Mouse (Mus musculus) left cerebral cortex, adult 2 months (tissue): ENCODE results near the gene Olfr1440. TPM values are rescaled to one million over a fixed set of nuclear protein-coding genes. Genes with fewer than 3 reads are reported as not detected.

Experiments used
- DNase-seq, 2 experiments: peaks; one replicate each; pipeline ENCODE4 v3.0.0; 2021 to 2022; ENCODE audit warnings: low spot score in 2 of 2, mixed read lengths in 1 of 2; ENCODE audit errors: extremely low spot score in 1 of 2
- H3K27ac ChIP-seq: fragments of 200-600 bp; 2 replicates; pipeline ENCODE4 v1.8.1; 2022
- H3K4me3 ChIP-seq: fragments of 200-600 bp; 2 replicates; pipeline ENCODE4 v1.8.1; 2022
- CTCF ChIP-seq: fragments of 200-600 bp; IDR thresholded peaks from 2 replicates; pipeline ENCODE4 v1.8.1; 2022; ENCODE audit warnings: antibody characterized with exemption, mild to moderate bottlenecking, moderate library complexity
- intact Hi-C: fragments of 180-260 bp; cut with DNase I; formaldehyde crosslinking; loops from one replicate; pipeline ENCODE4 v1.15.1; 2025
- long read RNA-seq, 2 experiments: library from polyadenylated mRNA; stranded (forward); transcript quantifications; one replicate each; pipeline ENCODE4 v2.0.0; 2021; ENCODE audit warnings: borderline mapping rate in 2 of 2
- total RNA-seq, 2 experiments: library from RNA; stranded (reverse); gene quantifications; 2 replicates each; pipeline ENCODE4 v1.2.3; 2021

Olfr1440 gene
- total RNA-seq: not detected
- long read RNA-seq, experiment 1: 0 reads
- long read RNA-seq, experiment 2: 0 reads

GRCm38 (mm10) chr19:12386979-12387378 lies at the start of gene Olfr1440:
Gene Olfr1440 (plus strand): TSS chr19:12387279.
- intact Hi-C loops: no loop called here
- no peak for DNase-seq
- no peak within 1 kb of the TSS for H3K27ac ChIP-seq
- no peak for TF ChIP-seq CTCF
- H3K4me3 ChIP-seq: no peak within 1 kb of the TSS

DNA sequence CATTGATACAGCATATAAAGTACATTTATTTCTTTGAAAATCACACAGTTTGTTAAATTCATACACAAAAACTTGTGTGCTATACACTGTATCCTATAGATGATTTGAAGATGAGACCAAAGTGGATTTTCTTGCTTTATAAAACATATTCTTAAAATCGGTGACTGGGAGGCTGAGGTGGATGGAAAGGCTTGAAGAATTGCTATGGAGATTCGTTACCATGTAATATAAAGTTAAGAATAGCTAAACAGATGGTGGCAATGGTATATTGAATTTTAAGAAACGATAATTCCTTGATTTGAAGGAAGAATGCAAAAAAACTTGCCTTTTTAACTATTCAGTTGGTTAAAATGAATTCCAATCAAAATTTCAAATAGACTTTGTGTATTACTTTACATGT lies 14.1 kb upstream of the Olfr1440 start:
- intact Hi-C loops: loop anchor here (5.0 kb wide), 1 partner anchor 231 kb away; no protein-coding TSS in a partner anchor

DNA sequence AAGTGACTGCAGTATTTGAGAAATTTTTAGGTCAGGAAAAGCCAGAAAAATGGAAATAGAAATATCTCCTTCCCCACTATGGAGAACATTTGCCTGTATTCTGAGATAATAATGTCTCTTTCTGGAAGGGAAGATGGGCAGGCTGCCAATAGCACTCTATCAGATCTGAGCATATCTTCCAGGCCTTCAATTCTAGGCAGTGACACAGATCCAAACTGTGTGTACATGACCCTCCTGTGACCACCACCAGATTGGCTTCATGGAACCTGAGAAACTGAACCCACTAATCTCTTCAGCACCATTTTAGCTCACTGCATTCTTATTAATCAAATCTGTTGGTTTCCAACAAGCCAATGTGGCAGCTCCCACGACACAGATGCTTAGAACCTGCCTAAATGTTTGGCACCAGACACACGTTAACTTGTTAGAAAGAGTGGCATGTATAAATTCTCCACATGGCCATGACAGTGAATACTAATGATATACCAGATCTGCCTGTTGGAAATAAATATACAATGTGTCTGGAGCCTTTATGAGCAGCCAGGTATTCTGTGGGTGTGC lies 12.5 kb upstream of the Olfr1440 start:
- no peak for TF ChIP-seq CTCF
- peak in 1 of 2 experiments; percentile 11 for DNase-seq
- intact Hi-C loops: loop anchor here (5.0 kb wide), 1 partner anchor 232 kb away; no protein-coding TSS in a partner anchor
- Histone ChIP-seq H3K4me3 (no peak overlapping the region), H3K27ac (no peak overlapping the region)

More for the DNA sequence above, 14.1 kb upstream of the Olfr1440 start:
- Histone ChIP-seq H3K4me3 (no peak overlapping the region), H3K27ac (peak overlapping the region; percentile 42; the same call in 1 of the 2 replicates)
- no peak for TF ChIP-seq CTCF
- DNase-seq: no peak

DNA sequence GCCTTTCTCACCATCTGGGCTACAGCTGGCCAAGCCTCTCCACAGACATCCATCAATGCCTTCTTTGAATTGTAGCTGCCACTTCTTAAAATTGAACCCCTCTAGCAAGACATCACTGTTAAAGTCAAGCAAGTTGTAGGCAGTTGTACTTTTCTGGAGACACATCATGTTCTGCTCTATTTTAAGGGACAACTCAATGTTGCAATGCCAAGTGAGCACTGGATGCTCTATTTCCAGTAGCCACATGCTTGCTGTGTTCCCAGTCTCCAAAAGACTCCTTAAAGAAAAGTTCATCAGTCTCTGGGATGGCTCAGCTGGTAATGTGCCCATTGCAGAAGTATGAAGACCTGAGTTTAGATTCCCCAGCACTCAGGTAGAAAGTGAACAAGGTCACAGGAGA lies 26.7 kb downstream of the Olfr1440 start:
- no peak for TF ChIP-seq CTCF
- H3K4me3 ChIP-seq: no peak overlapping the region
- no peak overlapping the region for H3K27ac ChIP-seq
- no peak for DNase-seq
- intact Hi-C loops: no loop called here

DNA sequence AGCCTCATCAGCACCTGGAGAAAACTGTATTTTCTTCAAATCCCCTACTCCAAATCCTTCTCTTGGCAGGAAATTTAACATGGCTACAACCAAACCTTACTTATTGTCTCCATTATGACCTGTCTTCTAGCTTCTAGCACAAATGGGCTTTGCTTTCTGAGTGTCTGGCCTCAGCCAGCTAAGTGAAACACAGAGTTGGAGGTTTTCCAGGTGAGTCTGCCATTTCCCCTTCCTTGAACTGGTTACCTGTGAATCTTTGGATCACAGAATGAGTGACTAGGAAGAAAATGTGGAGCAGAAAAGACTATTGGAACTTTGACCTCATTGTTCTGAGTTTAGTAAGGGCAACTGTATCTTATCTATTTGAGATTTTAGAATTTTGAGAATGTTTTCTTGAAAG lies 30.3 kb downstream of the Olfr1440 start, which contains the start of gene Olfr1441:
TSS of gene Olfr1441 (plus strand) at position 73 of the 400 bp plus-strand sequence.
- H3K4me3 ChIP-seq: no peak within 1 kb of the TSS
- TF ChIP-seq CTCF: no peak
- intact Hi-C loops: no loop called here
- no peak for DNase-seq
- H3K27ac ChIP-seq: no peak within 1 kb of the TSS

GRCm38 (mm10) chr19:12418312-12418711 lies 31.2 kb downstream of the Olfr1440 start:
- no peak for TF ChIP-seq CTCF
- no peak overlapping the region for H3K27ac ChIP-seq
- DNase-seq: no peak
- intact Hi-C loops: no loop called here
- no peak overlapping the region for H3K4me3 ChIP-seq

DNA sequence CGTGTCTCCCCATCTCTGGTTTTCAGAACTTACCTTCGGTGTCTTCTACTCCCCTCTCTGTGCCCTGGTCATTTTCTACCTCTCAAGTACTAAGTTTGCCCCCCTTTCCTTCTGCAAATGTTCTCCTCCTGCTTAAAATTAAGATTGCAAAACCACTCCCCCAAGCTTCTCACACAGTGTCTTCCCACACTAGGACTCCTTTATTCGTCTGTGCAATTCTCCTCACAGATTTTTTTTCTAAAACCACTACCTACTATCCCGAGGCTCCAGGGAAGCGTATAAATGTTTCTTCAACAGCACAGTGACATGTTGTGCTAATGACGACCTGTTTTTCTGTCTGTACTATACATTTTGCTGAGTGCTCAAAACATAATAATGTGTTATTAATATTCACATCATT lies 33.5 kb downstream of the Olfr1440 start:
- DNase-seq: no peak
- intact Hi-C loops: loop anchor here (5.0 kb wide), 2 partner anchors 288 to 408 kb away; no protein-coding TSS in a partner anchor
- no peak overlapping the region for H3K27ac ChIP-seq

DNA sequence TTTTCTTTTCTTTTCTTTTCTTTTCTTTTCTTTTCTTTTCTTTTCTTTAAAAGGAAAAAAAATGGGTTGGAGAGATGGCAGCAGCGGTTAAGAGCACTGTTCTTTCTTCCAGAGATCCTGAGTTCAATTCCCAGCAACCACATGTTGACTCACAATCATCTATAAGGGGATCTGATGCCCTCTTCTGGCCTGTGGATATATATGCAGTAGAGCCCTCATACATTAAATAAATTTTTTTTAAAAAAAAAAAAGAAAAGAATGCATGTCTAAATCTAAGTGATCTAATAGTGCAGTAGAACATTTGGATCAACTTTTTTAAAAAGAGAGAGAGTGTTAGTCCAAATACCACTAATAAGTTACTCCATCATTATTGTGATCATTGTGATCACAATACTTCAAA lies 34.6 kb downstream of the Olfr1440 start:
- peak; percentile 20 for TF ChIP-seq CTCF
- intact Hi-C loops: loop anchor here (5.0 kb wide), 2 partner anchors 289 to 409 kb away; no protein-coding TSS in a partner anchor
- no peak overlapping the region for H3K4me3 ChIP-seq
- DNase-seq: no peak
- no peak overlapping the region for H3K27ac ChIP-seq

More for the DNA sequence above, 33.5 kb downstream of the Olfr1440 start:
- H3K4me3 ChIP-seq: no peak overlapping the region
- TF ChIP-seq CTCF: no peak

DNA sequence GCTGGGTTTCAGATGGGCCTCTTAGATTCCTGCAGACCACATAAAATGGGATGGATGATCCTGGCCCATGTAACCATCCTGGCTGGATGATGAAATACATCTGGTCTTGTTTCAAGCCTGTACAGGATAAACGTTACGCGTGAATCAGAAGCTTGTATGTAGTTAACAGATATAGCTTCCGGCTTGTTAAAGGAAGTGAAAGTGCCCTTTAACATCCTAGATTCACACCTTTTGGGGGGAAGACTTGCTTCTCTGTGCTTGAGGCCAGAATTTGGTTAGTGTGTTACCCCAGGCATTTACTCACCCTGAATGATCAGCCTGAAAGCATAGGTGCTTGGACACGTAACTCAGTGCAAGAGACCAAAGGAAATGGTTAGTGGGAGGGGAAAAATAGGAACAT lies 40.0 kb downstream of the Olfr1440 start:
- Histone ChIP-seq H3K4me3 (no peak overlapping the region), H3K27ac (no peak overlapping the region)
- DNase-seq: no peak
- intact Hi-C loops: no loop called here
- no peak for TF ChIP-seq CTCF

DNA sequence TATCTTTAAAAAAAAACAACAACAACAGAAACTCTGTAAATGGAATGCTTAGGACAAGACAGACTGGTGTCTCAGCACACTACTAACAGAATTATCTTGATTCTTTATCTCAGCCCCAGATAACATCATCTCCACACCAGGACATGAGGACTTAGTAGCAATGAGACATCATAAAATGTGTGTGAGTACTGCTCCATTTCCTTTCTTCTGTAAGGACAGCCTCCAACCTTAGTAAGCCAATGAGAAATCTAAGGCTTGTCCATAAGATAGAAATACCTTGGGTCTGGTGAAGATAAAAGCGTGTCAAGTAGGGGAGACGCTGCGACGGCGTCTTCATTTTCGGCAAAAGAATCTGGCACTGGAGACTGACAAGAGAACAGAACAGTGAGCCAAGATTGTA lies 40.5 kb downstream of the Olfr1440 start, which contains the start of gene Pfpl:
TSS of gene Pfpl (plus strand) at position 301 of the 400 bp plus-strand sequence.
- Histone ChIP-seq H3K27ac (no peak within 1 kb of the TSS), H3K4me3 (no peak within 1 kb of the TSS)
- DNase-seq: no peak
- intact Hi-C loops: no loop called here
- TF ChIP-seq CTCF: no peak

DNA sequence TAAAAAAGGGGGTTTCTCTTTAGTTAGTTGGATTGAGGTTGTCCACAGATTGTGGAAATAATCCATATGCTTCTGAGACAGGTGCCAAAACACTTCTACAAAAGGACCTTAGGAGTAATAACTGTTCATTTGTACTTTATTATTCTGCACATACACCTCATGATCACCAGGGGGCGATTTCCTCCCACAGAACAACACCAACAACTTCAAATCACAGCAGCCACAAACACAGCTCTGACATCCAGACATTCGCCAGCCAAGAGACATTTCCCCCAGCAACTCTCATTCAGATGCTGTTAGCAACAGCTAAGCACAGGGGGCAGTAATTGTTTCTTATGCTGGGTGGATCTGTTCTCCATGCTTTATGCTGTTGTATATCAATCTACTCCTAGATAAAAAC lies 46.0 kb downstream of the Olfr1440 start:
- DNase-seq: no peak

DNA sequence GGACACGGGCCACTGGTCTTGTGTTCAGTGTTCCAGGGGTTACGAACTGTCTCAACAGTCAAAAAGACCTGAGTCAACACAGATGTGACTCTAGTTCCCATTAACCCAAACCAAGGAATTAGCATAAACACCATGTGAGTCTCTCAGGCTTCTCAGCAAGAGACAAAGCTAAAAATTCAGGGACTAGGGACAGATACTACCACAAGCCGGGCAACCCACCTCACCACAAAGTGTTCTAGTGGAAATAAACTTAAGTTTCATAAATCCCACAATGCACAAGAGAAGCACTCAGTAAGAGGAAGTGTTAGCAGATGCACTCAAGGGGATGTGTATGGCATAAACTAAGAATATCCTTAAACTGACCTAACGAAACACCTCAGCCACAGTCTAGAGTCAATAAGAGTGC lies 47.9 kb downstream of the Olfr1440 start:
- Histone ChIP-seq H3K27ac (no peak overlapping the region), H3K4me3 (no peak overlapping the region)
- intact Hi-C loops: no loop called here
- no peak for TF ChIP-seq CTCF
- DNase-seq: no peak

More for the DNA sequence above, 46.0 kb downstream of the Olfr1440 start:
- peak; percentile 66 for TF ChIP-seq CTCF
- intact Hi-C loops: loop anchor here (5.0 kb wide), 2 partner anchors 69 to 159 kb away; partner anchors contain the start of gene Dtx4
- Histone ChIP-seq H3K27ac (no peak overlapping the region), H3K4me3 (no peak overlapping the region)
